Mouse (Mus musculus): Measurements from ENCODE around the gene Aph1c.
"Not testable (repeated sequence)": the region's sequence is repeated elsewhere in the genome, so short reads cannot be mapped to it uniquely, and the experiment has no call there.

The Aph1c gene

DNA sequence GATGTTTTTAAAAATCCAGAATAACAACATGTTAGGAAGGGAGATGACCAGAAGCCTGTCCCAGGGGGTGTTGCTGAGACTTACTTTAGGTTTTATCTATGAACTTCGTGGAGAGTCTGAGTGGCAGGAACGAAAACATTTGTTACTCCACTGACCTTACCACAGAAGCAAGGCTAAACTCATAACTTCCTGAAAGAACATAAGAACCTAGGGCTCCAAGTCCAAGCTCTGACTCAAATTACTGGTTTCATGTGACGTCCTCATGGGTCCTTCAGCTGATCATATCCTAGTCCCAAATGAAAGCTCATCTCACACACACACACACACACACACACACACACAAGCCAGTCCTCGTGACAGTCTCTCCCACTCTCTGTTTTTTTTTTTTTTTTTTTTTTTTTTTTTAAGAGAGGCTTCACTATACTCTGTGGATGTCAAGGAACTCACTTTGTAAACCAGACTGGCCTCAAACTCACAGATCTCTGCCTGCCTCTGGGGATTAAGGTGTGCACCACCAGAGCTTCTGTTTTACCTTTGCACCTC, 2.1 kb downstream of the Aph1c start:
- DNase-seq (ENCODE audit: low spot score) = peak; percentile 26

DNA sequence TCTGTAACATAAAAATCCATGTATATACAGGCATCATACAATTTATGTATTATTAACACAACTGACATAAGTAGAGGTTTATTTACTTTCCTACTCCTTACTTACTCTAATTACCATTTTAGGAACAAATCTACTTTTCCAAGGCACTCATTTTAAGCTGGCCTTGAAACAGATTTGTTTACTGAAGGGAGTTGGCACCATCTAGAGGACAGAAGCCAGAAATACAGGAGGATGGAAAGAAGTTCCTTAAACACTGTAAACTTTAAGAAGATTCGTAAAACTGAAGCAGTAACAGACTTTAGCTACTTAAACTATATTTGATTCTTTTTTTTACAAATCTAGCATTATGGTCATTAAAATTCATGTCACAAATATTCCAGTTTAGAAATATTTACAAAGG, 8.5 kb downstream of the Aph1c start:
- DNase-seq (ENCODE audit: low spot score) = peak; percentile 55

DNA sequence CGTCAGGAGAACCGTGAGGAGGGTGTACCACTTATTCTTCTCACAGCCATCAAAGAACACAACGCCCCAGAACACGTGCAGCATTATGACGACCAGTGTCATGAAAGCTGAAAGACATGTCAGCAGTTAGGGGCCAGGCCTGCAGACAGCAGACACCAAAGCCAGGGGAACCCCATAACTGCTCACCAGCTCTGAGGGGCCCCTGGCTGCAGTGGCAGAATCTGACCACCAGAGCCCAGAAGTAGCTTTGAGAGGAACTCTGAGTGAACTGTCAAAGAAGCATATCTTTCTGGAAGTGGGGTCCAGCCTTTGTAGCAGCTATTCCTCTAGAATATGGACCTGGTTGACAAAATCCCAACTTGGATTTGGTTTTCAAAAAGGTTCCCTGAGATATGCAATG, 12.3 kb downstream of the Aph1c start:
- not testable (repeated sequence) for DNase-seq (ENCODE audit: low spot score)

DNA sequence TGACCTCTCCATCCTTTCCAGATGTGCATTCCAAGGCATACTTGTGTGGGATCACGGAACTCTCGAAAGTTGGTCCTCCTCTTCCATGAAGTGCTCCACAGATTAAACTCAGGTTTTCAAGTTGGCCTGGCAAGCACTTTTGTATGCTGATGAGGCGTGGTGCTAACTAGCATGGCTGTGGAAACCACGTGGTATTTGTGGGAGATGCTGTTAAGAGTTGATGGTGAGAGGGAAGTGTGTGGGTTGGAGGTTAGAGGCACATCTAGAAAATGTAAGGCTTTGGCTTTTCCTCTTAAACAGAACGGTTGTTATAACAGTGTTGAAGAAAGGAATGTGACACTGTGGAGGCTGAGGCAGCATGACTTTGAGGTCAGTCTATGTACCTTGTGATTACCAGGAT, 13.5 kb downstream of the Aph1c start:
- DNase-seq (ENCODE audit: low spot score) = no peak

DNA sequence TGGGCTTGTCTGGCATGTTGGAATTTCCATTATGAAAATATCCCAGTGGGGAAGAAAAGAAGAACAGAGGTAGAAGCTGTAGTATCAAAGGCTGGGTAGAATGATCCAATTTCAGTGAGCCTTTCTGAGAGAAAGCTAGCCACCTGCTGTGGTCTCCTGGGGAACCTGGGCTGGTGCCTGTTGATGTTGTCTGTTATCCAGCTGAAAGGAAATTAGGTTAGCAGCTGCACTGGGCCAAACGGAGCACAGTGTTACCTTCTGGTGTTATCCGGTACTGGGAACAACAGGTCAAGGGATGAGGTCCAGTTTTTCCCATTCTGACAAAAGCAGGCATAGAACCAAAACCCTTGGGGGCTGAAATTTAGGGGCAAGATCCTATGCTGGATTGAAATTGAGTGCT, 21.1 kb downstream of the Aph1c start:
- no peak for DNase-seq (ENCODE audit: low spot score)

DNA sequence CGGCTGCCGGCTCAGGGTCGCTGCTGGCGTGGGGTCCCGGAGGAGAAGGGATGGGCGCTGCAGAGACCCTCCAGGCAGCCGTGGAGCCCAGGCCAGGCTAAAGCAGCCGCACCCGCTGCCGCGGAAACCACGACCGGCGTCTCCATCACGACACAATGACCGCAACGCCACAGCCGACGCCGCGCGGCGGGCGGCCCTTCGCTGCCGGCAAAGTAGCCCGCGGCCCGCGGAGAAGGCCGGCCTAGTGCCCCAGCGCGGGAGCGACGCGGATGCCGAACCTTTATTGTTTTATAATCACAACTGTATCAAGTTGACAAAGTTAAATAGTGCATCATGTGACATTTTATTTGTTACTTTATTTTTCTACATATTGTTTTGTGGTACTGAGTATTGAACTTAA, 28.6 kb downstream of the Aph1c start:
- not testable (repeated sequence) for DNase-seq (ENCODE audit: low spot score)

DNA sequence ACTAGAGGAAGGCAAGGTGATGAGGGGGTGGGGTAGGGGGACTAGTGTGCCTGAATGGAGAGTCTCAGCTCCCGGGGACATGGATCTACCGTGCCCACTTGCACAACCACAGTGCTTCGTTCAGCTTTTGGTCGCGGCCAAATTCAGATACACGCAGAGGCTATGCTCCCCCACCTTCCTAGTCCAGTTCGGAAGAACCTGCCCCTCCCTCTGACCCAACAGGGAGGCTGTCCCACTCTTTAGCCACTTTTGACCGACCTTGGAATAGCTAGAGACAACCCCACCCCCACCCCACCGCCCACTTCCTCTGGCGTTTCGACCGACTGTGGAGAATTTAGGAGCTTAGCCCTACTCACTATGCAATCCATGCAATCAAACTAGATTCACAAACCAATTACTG, 32.6 kb downstream of the Aph1c start:
- no peak for DNase-seq (ENCODE audit: low spot score)

DNA sequence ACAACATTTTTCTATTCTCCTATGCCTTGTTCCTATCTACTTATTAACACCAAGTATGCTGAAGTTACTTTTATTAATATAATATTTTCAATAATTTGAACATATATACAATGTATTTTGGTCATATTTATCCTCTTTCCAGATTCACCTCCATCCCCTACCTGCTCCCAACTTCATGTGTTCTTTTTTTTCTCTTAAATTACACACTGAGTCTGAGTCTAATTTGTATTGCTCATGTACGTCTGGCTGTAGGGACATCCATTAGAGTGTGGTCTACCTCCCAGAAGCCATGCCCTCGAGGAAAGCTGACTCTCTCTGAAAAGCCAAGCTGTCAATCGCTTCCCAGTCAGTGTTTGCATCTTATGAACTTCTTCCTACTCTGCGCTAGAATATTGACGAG, 37.8 kb downstream of the Aph1c start, which contains the start of gene Gm10647:
Gene Gm10647, plus strand, starts transcription at position 301 of the 400 bp plus-strand sequence.
- DNase-seq (ENCODE audit: low spot score) = no peak

DNA sequence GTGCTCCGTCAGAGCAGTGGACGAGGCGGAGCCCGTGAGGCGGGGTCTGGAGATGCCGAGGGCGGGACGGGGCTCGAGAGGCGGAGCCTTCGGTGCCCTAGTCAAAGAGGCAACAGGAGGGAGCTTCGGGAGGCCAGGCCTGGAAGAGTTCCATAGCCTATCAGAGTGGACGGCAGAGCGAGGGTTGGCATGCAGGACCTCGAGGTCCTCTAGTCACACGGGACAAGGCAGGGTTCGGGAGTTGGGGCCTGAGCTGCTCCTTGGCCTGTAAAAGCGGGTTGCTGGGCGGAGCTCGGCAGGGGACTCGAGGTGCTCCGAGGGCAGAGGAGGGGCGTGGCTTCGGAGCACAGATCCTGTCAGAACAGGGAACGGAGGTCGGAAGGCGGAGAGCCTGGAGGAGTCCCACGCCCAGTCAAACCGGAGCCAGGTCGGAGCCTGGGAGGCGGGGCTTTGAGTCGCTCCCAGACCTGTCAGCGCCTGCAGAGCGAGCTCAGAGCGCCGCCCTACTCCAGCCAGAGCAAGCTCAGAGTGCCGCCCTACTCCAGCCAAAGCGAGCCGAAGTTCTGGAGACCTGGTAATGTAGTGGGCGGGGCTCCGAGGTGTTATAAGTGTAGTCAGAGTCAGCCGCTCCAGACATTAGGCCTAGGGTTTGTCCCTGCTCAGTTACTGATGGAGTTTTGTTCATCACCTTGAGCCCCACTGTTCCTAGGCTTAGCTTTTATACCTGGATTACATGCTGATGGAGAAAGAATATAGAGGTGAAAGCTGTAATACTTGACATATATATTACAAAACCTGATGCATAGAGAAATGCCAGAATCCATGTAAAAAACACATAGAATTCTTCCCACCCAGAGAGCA, 38.8 kb downstream of the Aph1c start, which contains the start of gene Aph1b:
Gene Aph1b, minus strand, starts transcription at position 27 of the 861 bp plus-strand sequence.
- peak; percentile 98 for DNase-seq (ENCODE audit: low spot score)

DNA sequence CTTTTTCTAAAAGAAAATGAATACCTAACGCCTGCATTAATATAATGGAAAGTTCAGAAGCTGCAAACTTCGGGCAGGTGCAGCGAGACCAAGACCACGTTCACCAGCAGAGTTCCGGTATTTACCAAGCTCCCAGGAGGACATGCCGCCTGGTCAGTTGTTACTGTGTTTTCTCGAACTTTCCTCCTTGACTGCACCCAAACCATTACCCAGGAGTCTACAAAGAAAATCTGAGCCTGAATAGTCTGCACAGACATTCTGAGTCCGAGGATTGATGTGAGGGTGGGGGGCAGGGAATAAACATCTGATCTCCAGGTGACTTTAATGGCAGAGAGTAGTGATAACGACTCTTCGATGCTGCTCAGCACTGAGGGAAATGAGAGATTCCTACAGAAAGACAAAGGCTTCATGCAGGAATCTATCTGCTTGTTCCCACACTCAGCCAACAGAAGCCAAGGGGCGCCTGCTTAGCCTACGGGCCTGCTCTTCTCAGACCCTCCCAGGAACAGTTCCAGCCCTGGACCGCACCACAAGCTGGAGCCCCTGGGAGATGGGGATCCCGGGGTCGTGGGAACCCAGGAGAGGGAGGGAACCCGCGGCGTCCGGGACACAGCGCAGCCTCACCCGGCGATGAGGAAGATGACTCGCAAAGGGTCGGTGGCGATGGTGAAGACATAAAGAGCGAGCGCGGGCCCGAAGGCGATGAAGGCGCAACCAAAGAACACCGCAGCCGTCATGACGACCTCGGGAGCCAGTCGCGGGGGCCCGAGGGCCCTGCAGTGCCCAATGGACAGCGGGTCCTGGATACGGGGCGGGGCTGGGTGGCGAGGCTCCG, 39.7 kb downstream of the Aph1c start:
- DNase-seq (ENCODE audit: low spot score) = peak; percentile 6

DNA sequence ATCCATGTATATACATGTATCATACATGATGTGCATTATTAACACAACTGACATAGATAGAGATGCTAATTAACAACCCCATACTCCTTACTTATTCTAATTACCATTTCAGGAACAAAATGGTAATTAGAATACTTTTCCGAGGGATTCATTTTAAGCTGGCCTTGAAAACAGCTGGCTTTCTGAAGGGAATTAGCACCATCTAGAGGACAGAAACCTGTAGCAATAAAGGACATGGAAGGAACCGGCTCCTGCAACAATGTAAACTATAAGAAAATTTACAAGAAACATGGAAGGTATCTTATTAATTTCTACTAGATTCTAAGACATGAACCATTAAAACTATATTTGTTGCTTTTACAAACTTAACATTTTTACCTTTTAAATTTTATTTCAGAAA, 46.7 kb downstream of the Aph1c start:
- peak; percentile 43 for DNase-seq (ENCODE audit: low spot score)

DNA sequence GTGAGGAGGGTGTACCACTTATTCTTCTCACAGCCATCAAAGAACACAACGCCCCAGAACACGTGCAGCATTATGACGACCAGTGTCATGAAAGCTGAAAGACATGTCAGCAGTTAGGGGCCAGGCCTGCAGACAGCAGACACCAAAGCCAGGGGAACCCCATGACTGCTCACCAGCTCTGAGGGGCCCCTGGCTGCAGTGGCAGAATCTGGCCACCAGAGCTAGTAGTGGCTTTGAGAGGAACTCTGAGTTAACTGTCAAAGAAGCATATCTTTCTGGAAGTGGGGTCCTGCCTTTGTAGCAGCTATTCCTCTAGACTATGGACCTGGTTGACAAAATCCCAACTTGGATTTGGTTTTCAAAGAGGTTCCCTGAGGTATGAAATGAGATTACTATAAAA, 50.0 kb downstream of the Aph1c start:
- DNase-seq (ENCODE audit: low spot score) = not testable (repeated sequence)

DNA sequence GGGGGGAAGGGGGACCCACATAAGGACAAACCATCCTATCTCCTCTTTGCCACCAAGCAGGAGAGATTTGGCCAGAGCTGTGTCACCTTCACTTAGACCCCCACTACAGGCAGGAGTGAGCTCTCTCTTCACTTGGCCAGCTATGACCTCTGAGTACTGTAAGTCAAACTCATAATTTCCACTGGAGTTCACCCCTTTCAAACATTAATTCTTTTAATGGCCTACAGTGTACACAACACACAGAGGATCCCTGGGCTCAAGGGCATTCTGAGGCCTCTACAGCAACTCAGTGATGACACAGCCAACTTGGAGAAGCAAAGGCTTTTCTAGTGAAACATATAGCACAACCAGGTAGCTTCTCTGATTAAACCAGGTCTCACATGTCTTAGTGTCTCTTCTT, 63.8 kb downstream of the Aph1c start:
- no peak for DNase-seq (ENCODE audit: low spot score)

DNA sequence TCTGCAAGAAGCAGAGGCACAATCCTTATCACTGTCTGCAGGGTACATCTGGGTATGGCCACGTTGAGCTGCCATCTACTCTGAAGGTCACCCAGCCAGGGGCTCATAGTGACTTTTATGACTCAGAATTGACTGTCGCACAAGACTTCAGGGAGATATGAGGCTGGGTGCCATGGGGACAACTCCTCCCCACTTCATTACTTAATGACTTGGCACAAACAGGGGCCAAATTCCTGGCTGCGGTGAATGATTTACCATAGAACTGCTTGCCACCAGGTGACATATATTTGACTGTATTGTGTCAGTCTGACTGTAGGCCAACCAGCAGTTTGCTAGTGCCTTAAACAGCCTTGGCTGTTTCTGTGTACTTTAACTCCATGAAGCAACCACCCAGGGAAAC, 65.3 kb downstream of the Aph1c start:
- DNase-seq (ENCODE audit: low spot score) = peak; percentile 22

DNA sequence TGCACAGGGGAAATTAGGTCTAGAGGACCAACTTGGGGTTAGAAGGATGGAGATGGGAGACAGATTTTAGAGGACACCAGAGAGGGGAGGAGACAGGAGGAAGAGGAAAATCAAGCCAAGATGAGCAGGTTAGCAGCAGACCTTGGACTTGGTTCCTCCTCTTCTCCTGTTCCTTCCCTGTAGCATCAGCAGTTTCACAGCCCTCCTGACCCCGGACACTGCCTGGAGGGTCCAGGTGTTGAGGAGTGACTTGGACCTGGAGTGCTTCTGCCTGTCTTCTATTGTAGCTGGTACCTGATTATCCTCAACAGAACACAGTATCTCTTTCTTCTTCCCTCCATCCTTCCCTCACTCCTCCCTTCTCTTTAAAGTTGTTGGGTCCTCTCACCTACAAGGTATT, 65.8 kb downstream of the Aph1c start:
- no peak for DNase-seq (ENCODE audit: low spot score)
